Mouse (Mus musculus) left cerebral cortex, adult 9 months (tissue): Measurements from ENCODE around the gene Hk1.

Source experiments
- DNase-seq, 2 experiments: peaks; one replicate each; pipeline ENCODE4 v3.0.0; 2022; ENCODE audit warnings: low spot score in 2 of 2

Hk1 gene

DNA sequence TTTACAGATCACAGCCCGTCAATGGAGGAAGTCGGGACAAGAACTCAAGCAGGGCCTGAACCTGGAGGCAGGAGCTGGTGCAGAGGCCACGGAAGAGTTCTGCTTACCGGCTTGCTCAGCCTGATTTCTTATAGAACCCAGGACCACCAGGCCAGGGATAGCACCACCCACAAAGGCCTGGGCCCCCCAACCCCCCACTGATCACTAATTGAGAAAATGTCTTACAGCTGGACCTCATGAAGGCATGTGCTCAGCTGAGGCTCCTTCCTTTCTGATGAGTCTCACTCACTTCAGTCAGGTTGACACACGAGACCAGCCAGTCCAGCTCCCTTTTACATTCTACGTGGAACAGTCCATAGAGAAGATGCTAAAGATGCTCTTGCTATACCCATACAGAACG lies 153.9 kb downstream of the Hk1 start:
- no peak for DNase-seq

DNA sequence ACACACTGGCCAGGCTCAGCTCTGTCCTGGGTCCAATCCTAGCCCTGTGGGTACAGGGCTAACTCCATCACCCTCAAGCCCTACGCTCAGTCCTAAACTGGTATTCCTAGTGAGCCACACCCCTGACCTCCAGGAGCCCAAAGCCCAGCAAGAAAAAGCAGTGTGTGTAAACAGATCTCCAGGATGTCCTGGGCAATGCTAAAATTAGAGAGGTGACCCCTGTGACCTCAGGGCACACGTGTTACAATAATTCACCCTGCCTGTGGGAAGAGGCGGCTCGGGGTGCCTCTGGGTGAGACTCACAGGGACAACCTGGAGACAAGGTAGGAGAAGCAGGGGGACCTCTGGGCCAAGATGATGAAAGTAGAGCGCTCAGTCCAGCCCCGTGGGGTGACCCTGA lies 155.5 kb downstream of the Hk1 start:
- no peak for DNase-seq

DNA sequence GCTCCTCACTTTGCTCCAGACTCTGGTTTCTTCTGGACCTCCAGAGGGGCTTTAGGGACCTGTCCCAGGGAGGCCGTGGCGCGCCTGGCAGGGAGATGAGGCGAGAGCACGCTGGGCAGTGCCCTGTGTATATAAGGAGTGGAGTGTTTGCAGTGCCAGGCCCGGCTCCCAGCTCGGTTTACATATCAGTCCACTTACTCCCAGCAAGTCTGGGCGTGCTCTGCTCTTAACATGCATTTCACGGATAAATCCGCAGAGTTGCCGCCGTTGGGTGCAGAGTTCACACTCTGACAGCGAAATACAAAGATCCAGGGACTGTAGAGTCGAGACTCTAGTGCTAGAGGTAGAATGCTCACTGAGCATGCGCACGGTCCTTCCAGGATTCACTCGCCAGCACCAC lies 156.9 kb downstream of the Hk1 start:
- DNase-seq, result no peak

DNA sequence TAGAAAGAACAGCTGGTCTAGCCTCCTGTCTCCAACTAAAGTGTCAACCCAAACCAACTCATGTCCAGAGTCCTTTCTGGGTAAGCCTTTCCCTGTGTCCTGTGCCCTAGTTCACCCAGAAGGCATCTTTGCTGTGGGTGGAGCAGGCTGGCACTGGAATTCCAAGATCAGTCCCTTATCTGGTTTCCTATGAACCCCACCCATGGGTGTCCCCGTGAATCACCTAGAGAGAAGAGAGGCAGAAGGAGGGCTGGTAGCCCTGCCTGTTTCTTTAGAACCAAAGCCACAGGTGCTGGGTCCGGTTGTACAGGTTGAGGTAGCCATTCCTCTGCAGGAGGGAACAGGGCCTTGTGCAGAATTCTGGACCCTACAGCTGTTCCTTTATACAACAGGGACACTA lies 158.1 kb downstream of the Hk1 start:
- DNase-seq, result no peak

DNA sequence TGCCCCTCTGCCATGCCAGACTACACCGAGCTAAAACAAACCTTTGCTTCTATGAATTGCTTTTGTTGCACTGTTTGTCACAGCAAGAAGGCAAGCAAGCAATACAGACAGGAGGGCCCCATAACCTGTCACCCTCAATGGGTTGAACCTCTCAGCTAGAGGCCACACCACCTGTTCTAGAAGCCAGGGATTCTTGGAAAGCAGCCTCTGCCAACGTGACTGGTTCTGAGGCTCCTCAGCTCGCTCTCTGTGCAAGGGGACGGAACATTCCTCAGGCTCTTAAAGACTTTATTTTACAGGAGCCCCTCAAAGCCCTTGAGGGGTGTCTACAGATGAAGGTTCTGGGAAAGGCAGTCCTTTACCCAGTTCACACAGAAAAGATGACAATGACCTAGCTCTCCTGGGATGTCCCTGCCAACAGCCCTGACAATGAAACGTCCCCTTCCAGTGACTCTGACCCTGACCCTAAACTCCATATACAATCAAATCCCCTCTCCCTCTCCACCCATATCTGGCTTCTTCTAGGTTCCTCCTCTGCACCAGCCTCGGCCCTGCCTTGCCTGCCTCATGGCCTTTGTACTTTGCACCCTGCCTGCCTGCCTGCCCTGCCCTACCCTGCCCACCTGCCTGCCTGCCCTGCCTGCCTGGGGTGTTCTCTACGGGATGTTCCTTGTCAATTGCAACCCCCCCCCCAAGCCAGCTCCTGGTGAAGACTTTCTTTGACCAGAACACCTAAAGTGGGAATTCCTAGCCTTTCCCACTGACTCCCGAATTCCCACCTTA lies 158.8 kb downstream of the Hk1 start:
- no peak for DNase-seq
